Mouse (Mus musculus): ENCODE results near the gene Gpr156.
"Not testable (repeated sequence)": the region's sequence is repeated elsewhere in the genome, so short reads cannot be mapped to it uniquely, and the experiment has no call there.

Gpr156 gene

DNA sequence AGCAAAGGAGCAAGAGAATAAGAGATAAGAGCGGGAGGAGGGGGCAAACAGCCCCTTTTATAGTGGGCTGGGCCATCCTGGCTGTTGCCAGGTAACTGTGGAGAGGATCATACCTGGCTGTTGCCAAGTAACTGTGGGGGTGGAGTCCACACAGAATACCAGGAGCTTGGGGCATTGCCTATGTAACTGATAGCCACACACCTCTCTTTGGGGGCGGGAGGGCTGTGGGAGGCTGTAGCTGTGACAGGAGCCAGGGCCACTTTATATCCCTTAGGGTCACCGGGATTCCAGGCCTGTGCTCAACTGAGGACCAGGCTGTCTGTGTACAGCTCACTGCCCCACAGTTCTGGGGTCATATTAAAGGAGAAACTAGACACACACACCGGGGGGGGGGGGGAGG, 40.5 kb downstream of the Gpr156 start:
- DNase-seq (ENCODE audit: low spot score) = no peak

DNA sequence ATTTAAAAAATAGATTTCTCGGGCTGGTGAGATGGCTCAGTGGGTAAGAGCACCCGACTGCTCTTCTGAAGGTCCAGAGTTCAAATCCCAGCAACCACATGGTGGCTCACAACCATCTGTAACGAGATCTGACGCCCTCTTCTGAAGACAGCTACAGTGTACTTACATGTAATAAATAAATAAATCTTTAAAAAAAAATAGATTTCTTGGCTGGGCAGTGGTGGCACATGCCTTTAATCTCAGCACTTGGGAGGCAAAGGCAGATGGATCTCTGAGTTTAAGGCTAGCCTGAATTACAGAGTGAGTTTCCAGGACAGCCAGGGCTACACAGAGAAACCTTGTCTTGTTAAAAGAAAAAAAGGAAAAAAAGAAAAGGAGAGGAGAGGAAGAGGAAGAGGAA, 46.4 kb downstream of the Gpr156 start:
- not testable (repeated sequence) for DNase-seq (ENCODE audit: low spot score)

DNA sequence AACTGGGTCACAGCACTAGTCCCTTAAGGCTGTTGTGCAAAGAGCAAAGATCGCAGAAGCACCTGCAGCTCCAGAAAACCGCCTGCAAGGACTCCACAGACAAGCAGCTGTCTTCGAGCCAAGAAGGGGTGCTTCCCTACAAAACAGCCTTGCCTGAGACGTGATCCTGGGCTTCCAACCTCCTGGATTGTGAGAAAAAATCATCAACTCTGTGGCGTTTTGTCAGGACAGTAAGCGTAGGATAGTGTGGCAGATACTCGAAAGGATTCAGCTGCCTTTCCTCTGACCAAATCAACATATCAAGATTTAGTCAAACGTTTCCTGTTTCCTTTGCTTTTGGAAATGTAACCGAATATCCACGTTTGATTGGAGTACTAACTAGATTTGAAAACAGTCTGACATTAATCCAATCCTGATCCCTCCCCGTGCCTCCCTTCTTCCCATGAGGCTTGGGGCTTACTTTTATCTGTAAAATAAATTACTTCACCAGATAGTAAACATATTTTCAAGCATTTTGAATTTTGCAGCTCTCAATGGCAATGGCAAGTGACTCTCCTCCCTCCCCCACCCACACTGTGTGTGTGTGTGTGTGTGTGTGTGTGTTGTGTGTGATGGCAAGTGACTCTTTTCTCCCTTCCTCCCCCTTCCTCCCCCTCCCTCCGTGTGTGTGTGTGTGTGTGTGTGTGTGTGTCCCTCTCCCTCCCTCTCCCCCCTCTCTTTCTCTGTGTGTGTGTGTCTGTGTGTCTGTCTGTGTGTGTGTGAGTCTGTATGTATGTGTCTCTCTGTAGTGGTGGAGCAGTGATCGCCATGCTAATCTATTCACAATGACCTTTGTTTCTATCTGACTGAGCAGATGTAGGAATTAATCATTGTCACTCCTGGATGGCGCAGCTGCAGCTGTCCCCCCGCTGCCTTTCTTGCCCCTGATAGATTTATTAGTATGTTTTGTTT, 47.3 kb downstream of the Gpr156 start:
- no peak for DNase-seq (ENCODE audit: low spot score)

DNA sequence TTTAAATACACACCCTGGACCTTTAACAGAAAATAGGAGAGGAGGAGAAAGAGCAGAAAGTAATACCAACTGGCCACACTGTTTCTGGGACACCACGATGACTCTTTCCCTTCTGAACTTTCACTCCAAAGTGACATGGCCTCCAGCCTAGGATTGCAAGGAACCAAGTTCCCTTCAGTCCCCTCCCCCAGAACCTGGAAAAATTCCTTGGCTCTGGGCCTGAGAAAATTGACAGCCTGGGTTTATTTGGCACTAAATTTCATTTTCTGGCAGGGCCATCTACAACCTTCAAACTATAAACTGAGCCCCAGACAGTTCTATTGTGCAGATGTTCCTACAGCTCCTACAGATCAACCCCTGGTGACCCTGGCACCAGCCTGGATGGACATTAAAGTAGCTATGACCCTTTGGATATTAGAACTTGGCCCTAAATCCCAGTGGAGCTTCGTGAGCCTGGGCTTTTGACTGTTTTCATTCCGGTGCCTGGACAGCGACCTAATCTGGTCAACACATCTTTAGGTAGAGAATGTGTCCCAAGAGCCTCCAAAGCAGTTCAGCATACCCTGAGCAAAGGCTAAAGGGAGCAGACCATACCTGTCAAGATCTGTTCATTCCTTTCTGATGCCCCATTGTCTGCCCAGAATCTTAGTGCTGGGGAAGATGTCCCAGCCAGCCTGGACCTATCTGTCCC, 48.2 kb downstream of the Gpr156 start:
- no peak for DNase-seq (ENCODE audit: low spot score)

DNA sequence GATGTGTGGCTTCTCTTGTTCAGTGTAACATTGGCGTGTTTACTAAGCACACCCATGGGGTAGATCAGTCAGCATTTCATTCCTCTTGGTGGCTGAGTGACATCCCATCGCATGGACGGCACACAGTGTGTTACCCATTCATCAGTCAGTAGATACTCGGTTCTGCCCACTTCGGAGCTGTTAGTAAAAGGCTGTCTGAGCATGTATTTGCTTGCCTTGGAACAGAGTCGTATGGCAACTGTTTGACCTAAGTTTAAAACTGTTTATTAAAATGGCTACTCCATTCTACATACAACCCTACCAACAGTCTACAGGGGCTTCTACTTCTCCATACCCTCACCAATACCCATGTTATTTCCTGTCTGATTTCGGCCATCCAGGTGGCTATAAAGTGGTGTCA, 50.6 kb downstream of the Gpr156 start:
- no peak for DNase-seq (ENCODE audit: low spot score)

DNA sequence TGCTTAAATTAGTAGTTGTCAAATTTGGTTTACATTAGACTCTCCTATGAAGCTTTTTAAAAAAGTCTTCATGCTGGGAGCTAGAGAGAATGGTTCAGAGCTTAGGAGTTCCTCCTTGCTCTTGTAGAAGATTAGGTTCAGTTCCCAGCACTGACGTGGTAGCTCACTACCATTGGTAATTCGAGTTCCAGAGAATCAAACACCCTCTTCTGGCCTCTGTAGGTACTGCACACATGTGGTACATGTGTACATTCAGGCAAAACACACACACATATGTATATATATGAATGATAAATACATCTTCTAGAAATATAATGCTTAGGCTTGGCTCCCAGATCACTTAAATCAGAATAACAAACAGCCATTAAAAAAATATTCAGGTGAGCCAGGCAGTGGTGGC, 51.1 kb downstream of the Gpr156 start:
- no peak for DNase-seq (ENCODE audit: low spot score)

DNA sequence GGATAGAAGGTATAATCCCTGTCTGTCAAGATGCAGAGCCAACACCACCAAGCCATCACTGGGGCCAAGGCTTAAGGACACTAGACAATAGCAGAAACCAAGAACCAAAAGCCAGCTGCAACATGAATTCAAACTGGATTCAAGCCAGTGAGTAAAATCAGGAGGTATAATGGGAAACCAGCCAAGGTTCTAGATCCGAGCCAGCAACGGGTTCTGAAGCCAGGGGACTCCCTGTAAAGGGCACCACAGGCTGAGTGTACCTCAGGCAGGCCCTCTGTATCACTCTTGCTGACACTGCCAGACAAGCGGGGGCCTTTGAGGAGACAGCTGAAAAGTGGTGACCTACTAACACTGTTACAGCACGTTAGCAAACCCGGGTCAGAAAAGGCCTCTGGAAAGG, 55.2 kb downstream of the Gpr156 start:
- DNase-seq (ENCODE audit: low spot score) = no peak

DNA sequence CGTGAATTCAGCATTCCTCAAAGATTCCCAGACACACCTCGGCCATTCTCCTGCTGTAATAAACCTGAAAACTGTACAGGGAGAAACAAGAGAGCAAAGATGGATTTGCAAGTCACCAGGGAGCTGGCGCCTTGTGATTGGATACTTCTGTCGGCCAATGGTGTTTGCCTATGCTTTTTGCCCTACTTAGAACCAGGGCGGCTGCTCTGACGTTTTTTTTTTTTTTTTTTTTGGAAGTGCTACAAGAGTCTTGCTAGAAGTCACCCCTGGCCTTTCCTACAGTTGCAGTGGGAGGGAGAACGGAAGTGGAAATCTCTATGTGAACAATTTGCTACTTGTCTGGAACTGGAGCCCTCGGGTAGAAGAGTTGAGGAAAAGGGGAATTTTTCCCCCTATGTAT, 56.1 kb downstream of the Gpr156 start:
- no peak for DNase-seq (ENCODE audit: low spot score)

DNA sequence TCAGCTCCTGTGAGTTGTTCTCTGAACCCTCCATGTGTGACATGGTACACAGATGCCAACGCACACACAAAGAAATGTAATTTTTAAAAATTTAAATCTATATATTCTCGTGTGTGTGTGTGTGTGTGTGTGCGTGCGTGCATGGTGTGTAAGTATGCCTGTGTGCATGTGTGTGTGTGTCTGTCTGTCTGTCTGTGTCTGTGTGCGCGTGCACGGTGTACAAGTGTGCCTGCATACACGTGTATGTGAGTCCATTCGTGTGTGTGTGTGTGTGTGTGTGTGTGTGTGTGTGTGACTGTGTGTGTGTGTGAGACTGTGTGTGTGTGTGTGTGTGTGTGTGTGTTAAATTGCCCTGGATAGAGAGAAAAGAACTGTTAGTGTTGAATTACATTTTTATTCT, 56.9 kb downstream of the Gpr156 start:
- DNase-seq (ENCODE audit: low spot score) = not testable (repeated sequence)

DNA sequence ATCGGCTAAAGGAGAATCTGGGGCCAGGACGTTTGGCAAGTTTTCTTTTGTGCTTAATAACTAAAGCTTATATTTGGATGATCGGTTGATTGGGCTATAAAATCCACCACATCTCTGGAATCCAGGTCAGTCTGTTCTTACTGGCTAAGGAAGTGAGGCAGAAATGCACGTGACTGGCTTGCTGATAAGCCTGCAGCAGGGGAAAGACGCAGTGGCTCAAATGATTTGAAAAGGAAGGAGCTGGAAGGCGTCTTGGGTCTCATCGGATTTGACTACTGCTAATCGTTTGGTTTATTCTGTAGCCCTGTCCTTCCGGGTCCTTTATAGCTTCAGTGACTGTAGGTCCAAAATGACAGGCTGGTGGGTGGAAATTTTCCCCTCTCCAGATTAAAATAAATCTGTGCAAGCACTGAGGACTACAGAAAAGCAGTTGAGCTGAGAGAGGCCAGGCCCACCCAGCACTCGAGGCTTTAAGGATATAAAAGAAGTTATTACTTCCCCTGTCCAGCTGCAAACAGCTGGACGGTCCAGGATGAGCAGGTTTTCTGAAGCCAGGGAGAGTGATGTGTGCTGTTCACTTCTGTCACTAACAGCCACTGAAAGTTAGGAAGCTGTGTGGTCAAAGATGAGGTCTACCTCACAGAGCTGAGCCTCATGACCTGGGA, 57.7 kb downstream of the Gpr156 start:
- no peak for DNase-seq (ENCODE audit: low spot score)

DNA sequence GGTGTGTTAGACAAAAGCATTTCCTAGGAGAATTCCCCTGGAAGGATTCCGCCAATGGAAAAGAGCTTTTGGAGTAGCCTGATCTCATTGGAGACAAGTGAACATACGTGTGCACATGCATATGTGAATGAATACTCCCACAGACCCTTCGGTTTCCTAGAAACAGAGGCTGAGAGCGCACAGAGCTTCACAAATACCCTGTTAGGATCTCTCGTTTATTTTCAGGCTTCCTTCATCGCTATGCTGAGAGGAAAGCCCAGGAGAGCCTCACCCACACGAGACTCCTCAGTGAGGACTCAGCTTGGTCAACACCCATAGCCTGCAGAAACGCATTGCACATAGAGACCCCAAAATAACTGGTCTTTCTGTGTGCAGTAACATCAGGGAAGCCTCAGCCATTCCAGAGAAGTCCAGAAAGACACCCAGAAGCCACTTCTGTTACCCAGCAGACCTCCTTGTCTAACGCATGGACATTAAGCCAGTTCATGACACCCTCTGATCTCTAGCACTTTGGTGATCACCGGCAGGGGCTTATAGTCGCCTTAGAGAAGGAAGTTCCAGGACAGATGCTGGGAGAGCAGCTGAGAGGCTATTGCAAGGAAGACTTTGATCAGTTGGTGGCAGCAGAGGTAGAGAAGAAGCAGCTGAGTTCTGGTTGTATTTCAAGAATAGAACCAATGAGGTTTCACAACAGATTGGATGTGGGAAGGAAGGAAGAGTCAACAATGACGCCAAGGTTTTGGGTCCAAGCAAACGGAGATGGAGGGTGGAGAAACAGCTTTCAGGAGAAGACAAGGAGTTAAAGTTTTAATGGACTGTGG, 58.4 kb downstream of the Gpr156 start:
- peak; percentile 57 for DNase-seq (ENCODE audit: low spot score)

DNA sequence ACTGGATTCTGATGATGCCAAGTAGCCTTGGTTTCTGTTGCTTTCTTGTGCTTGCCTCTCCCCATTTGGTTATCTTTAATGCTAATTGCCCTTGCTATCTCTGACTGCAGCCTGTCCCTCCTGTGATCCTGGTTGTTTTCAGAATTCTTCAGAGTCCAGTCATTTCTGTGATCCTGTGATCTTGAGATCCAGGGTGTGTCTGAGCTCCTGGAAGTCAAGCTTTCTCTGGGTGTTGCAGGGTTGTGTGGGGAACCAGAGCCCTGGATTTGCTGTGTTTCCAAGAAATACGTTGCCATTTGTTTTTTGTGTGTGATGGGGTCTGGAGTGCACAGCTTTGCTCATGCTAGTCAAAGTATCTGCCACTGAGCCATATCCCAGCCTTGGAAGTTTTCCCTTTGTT, 65.6 kb downstream of the Gpr156 start:
- no peak for DNase-seq (ENCODE audit: low spot score)

DNA sequence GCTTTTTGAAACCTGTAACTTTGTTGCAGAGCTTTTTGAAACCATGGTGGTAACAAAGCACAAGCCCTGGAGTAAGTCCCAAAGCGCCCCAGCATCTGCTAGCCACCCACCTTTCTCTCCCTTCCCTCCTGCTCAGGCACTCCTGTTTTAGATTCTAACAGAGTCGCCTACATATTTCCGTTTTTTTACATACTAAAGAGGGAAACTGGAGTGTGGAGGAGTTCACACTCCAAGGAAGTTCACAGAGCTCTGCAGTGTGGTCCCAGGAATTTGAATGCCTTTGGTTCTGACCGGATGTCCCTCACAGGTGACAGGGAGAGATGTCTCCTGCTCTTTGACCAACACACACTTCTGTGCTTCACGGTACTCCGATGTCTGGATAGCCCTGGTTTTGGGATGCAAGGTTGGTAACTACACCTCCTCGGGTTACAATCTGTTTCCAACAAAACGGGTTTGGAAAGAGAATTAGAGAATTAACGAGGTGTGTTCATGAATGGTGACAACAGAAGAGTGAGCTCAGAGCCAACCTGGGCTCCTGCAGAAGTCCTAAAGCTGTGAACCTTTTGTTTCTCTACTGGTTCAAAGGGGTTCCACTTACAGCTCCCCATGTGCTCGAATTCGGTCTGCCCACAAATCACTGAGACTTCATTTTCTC, 72.0 kb downstream of the Gpr156 start:
- no peak for DNase-seq (ENCODE audit: low spot score)

DNA sequence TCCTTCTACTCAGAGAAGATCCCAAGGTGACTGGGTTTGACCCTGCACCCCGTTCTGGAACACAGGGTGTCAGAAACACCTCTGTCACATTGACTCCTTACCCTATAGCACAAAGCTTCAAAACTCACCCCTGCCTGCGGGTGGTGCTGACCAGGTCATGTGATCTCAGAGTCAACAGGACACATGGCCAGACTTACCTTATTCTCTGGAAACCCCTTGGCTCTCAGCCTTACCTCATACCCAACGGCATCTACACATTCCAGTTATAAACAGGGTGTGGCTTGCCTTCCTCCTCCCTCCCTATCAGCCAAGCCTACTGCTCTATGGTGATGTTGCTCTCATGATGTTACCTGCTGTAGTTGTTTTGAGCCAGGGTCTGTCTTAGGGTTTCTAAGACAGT, 73.5 kb downstream of the Gpr156 start:
- no peak for DNase-seq (ENCODE audit: low spot score)

DNA sequence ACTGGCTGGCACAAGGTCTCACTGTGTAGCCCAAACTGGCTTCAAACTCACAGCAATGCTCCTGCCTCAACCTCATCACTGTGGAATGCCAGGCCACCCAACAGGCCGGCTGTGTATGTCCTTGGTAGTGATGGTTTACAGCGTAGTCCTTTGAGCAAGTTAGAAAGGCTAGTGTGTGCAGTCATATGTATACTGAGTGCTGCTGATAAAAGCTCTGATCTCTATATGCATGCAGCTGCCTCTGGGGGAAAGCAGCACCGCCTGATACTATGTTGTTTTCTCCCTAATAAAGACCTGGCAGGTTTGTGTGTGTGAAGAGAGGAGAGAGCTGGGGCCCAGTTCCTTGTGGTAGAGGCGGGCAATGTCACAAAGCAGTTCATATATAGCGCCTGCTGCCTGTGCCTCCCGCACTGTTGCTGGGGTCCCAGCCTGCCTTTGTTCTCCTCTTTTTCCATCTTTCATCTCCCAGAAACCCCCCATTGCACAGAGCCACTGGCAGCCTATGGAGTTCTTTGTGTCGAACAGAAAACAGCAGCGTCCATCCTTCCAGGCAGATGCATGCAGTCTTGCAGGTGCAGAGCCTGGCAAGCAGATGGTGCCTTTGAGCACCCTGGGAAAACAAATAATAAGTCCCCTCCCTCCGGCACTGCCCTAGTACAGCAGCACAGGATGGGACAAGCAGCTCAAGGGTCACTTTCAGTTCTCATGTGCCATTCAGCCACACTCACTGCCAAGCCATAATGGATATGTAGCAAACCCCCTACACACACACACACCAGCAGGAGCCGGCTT, 74.5 kb downstream of the Gpr156 start:
- peak; percentile 67 for DNase-seq (ENCODE audit: low spot score)

DNA sequence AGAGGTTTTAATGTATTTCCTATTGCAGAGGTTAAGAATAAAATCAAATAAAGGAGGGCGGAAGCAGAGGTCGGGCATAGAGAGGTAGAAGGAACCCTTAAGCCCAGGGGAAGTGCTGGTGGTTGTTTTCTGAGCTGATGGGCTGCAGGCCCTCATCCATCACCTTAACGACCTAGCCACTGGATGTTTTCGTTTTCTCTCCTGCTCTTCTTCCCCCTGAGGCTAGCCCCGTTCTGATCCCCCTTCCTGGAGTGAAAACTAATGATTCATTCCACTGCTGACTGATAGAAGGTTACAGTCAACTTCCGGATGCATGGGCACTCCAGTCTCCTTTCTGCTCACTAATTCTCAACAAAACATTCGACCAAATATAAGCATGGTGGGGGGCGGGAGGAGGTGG, 76.5 kb downstream of the Gpr156 start:
- DNase-seq (ENCODE audit: low spot score) = no peak

DNA sequence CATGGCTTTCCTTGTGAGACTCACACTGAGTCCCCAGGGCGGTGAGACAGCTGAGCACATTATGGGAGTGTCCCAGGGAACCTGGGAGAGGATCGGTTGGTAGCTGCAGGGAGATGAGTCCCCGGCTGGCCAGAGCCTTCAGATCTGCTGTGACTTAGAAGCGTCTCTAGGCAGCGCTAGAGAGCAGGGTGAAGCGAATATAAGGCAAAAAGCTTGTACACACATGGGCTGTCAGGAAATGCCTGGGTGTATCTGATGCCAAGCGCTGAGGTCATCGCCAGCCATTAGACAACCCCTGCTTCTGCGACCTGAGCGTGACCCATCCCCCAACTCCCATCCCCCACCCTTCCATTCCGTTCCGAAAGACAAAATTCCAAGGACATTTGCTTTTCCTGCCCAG, 78.4 kb downstream of the Gpr156 start:
- peak; percentile 87 for DNase-seq (ENCODE audit: low spot score)

DNA sequence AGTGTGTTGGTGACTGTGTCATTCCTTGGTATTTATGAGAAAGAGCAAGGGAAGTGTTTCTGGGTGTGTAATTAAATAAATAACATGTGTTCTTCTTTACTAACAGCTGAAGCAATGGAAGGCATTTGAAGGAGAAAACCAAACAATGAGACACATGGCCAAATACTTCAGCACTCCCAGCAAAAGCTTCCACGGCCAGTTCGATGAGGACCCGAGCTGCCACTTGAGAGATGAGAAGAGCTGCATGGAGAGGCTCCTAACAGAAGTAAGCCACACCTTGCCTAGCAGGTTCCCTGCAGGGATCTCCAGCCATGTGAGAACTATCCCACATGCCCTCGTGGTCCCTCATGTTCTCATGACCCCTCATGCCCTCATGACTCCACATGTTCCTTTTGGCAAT, 81.5 kb downstream of the Gpr156 start:
- DNase-seq (ENCODE audit: low spot score) = peak; percentile 80

DNA sequence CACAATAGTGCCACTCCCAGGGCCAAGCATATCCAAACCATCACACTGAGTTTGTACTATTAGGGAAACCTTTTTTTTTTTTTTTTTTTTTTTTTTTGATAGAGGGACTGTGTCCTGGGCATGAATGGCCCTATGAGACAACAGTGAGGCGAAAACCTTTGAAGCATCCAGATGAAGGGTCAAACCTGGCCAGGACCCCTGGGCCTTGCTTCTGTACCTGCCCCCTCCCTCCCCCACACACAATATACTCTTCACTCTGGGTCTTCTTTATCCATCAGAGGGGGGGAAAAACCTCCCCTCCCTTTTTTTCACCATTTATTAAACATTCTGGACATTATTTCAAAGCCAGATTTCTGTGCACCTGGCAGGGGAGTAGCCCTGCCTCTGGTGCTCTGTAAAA, 83.5 kb downstream of the Gpr156 start:
- DNase-seq (ENCODE audit: low spot score) = no peak

DNA sequence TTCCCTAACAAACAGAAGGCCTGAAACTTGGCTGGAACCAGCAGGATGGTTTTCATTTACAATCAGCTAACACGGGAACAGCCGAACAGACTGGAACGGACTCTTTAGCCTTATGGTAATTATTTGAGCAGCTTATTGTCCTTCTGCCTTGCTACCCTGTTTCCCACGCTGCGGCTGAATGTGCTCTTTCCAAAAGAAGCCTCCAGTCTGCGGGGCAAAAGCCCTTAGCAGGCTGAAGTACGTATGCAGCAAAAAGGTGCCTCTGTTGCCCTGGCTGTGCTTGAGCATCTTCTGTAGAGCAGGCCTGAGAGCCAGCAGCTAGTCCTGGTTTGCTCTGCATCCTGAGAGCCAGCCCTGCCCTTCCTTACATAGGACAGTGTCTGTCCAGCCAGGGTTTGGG, 83.9 kb downstream of the Gpr156 start:
- DNase-seq (ENCODE audit: low spot score) = no peak

DNA sequence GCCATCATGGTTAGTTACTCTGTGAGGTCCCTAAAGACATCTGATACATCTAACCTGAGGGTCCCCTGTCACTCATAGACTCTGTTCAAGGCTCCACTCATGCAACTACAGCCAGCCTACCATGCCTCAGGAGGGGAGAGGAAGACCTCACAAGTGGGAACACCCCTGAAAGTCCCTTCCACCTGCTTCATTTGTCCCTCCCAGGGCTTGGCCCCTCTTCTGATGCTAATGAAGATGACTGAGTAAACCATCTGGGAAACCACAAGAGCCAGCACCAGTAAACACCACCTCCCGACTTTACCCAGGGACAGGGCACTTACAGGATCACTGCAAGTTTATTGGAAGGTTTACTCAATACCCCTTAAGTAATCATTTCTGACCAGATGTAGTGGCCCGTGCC, 85.5 kb downstream of the Gpr156 start:
- DNase-seq (ENCODE audit: low spot score) = no peak
